Mouse (Mus musculus): ENCODE measurements around the gene Rbx1. TPM values are rescaled to one million over a fixed set of nuclear protein-coding genes. Genes with fewer than 3 reads are reported as not detected.

Rbx1 gene
- total and polyA plus RNA-seq, 3 experiments = 228 to 778 (median 307) TPM

- no peaks in the 10 kb centered on the region for H3K27me3 ChIP-seq (ENCODE audit: control insufficient read depth in 1 of 2, insufficient read depth in 2 of 2, low read length in 2 of 2)
- no peak for DNase-seq (ENCODE audit: low read depth, low spot score)
- TF ChIP-seq ZMIZ1 (IDR thresholded peaks at IDR 0.05; ENCODE audit: low read depth, low read length) (no peak), ETS1 (IDR thresholded peaks at IDR 0.05; ENCODE audit: low read depth, low read length) (no peak)
- H3K36me3 ChIP-seq (ENCODE audit: control insufficient read depth in 1 of 2, insufficient read depth in 2 of 2, low read length in 2 of 2) = no peaks in the 10 kb centered on the region; a peak in 2 of 4 replicates
- H3K9ac ChIP-seq (ENCODE audit: control insufficient read depth, low read depth, low read length, poor library complexity, severe bottlenecking) = no peak overlapping the region
- no peak overlapping the region for H3K4me3 ChIP-seq (ENCODE audit: control insufficient read depth in 1 of 2, insufficient read depth in 1 of 2, low read depth in 2 of 2, low read length in 2 of 2)
- no peaks in the 10 kb centered on the region for H3K9me3 ChIP-seq (replicated peaks; ENCODE audit: insufficient read depth, low read length)
- no peaks in the 10 kb centered on the region for H3K79me2 ChIP-seq (ENCODE audit: control insufficient read depth, insufficient read depth, low read length, poor library complexity)
- H3K4me1 ChIP-seq (ENCODE audit: control insufficient read depth in 1 of 2, insufficient read depth in 2 of 2, low read length in 2 of 2) = peaks cover 4 to 12% of the 10 kb centered on the region in 2 experiments
- H3K27ac ChIP-seq (ENCODE audit: control insufficient read depth, low read depth, low read length) = no peak overlapping the region
Measured at GRCm38 (mm10) chr15:81422156-81422681, 43.9 kb upstream of the Rbx1 start.

GRCm38 (mm10) chr15:81425311-81425710 lies 40.8 kb upstream of the Rbx1 start:
- TF ChIP-seq ETS1 (IDR thresholded peaks at IDR 0.05; ENCODE audit: low read depth, low read length) (no peak), UBTF (IDR thresholded peaks at IDR 0.05; ENCODE audit: borderline replicate concordance, insufficient read depth, low read depth, low read length) (no peak), ZMIZ1 (IDR thresholded peaks at IDR 0.05; ENCODE audit: low read depth, low read length) (no peak), EP300 (IDR thresholded peaks at IDR 0.05; ENCODE audit: low read depth in 1 of 2, low read length in 2 of 2) (no peak), CHD1 (IDR thresholded peaks at IDR 0.05; ENCODE audit: low read depth, low read length) (no peak), TBP (IDR thresholded peaks at IDR 0.05; ENCODE audit: low read depth, low read length) (no peak), NRF1 (IDR thresholded peaks at IDR 0.05; ENCODE audit: insufficient read depth, low read depth, low read length, poor library complexity, severe bottlenecking) (no peak), TCF12 (IDR thresholded peaks at IDR 0.05; ENCODE audit: low read depth, low read length) (no peak), USF1 (IDR thresholded peaks at IDR 0.05; ENCODE audit: low read depth, low read length) (no peak)
- Histone ChIP-seq H3K9me3 (replicated peaks; ENCODE audit: insufficient read depth, low read length) (no peaks in the 10 kb centered on the region), H3K4me3 (ENCODE audit: control insufficient read depth in 1 of 2, insufficient read depth in 1 of 2, low read depth in 2 of 2, low read length in 2 of 2) (no peak overlapping the region), H3K27me3 (ENCODE audit: control insufficient read depth in 1 of 2, insufficient read depth in 2 of 2, low read length in 2 of 2) (no peaks in the 10 kb centered on the region), H3K4me1 (ENCODE audit: control insufficient read depth in 1 of 2, insufficient read depth in 2 of 2, low read length in 2 of 2) (peaks cover 4 to 10% of the 10 kb centered on the region in 2 experiments), H3K27ac (ENCODE audit: control insufficient read depth, low read depth, low read length) (no peak overlapping the region), H3K36me3 (ENCODE audit: control insufficient read depth in 1 of 2, insufficient read depth in 2 of 2, low read length in 2 of 2) (peaks cover 0 to 4% of the 10 kb centered on the region in 2 experiments; a peak in 2 of 4 replicates), H3K79me2 (ENCODE audit: control insufficient read depth, insufficient read depth, low read length, poor library complexity) (no peaks in the 10 kb centered on the region), H3K9ac (ENCODE audit: control insufficient read depth, low read depth, low read length, poor library complexity, severe bottlenecking) (no peak overlapping the region)
- no peak for DNase-seq (ENCODE audit: low read depth, low spot score)

GRCm38 (mm10) chr15:81427947-81428346 lies 38.1 kb upstream of the Rbx1 start:
- no peak overlapping the region for H3K9ac ChIP-seq (ENCODE audit: control insufficient read depth, low read depth, low read length, poor library complexity, severe bottlenecking)
- DNase-seq (ENCODE audit: low read depth, low spot score) = no peak
- no peak overlapping the region for H3K27ac ChIP-seq (ENCODE audit: control insufficient read depth, low read depth, low read length)
- TF ChIP-seq RAD21 (IDR thresholded peaks at IDR 0.05; ENCODE audit: low read depth, low read length) = no peak
- no peak for TF ChIP-seq KAT2A (conservative IDR thresholded peaks at IDR 0.05; ENCODE audit: low read depth, low read length)
- TF ChIP-seq SMC3 (IDR thresholded peaks at IDR 0.05; ENCODE audit: low read depth, low read length) = no peak
- no peak for TF ChIP-seq NELFE (IDR thresholded peaks at IDR 0.05; ENCODE audit: low read depth, low read length)
- TF ChIP-seq BHLHE40 (IDR thresholded peaks at IDR 0.05; ENCODE audit: borderline replicate concordance, low read depth, low read length) = no peak
- TF ChIP-seq CHD1 (IDR thresholded peaks at IDR 0.05; ENCODE audit: low read depth, low read length) = no peak
- no peak for TF ChIP-seq POLR2A (IDR thresholded peaks at IDR 0.05; ENCODE audit: control insufficient read depth in 1 of 2, insufficient read depth in 1 of 2, low read depth in 1 of 2, low read length in 2 of 2, poor library complexity in 1 of 2)
- TF ChIP-seq UBTF (IDR thresholded peaks at IDR 0.05; ENCODE audit: borderline replicate concordance, insufficient read depth, low read depth, low read length) = no peak
- no peak for TF ChIP-seq MXI1 (IDR thresholded peaks at IDR 0.05; ENCODE audit: low read depth, low read length)
- no peak for TF ChIP-seq MYB (IDR thresholded peaks at IDR 0.05; ENCODE audit: low read depth, low read length)
- TF ChIP-seq USF2 (IDR thresholded peaks at IDR 0.05; ENCODE audit: borderline replicate concordance in 1 of 2, insufficient read depth in 1 of 2, low read depth in 1 of 2, low read length in 2 of 2) = no peak
- no peak for TF ChIP-seq ZKSCAN1 (IDR thresholded peaks at IDR 0.05; ENCODE audit: low read depth, low read length)
- TF ChIP-seq TAL1 (IDR thresholded peaks at IDR 0.05; ENCODE audit: low read length) = no peak
- no peak for TF ChIP-seq E2F4 (IDR thresholded peaks at IDR 0.05; ENCODE audit: borderline replicate concordance, low read depth, low read length)
- no peak for TF ChIP-seq ZC3H11A (IDR thresholded peaks at IDR 0.05; ENCODE audit: low read depth, low read length)
- TF ChIP-seq MYC (IDR thresholded peaks at IDR 0.05; ENCODE audit: low read depth, low read length) = no peak
- TF ChIP-seq GABPA (IDR thresholded peaks at IDR 0.05; ENCODE audit: low read depth, low read length) = no peak
- no peaks in the 10 kb centered on the region for H3K79me2 ChIP-seq (ENCODE audit: control insufficient read depth, insufficient read depth, low read length, poor library complexity)
- H3K27me3 ChIP-seq (ENCODE audit: control insufficient read depth in 1 of 2, insufficient read depth in 2 of 2, low read length in 2 of 2) = no peaks in the 10 kb centered on the region
- no peaks in the 10 kb centered on the region for H3K9me3 ChIP-seq (replicated peaks; ENCODE audit: insufficient read depth, low read length)
- peaks cover 0 to 6% of the 10 kb centered on the region in 2 experiments; a peak in 2 of 4 replicates for H3K36me3 ChIP-seq (ENCODE audit: control insufficient read depth in 1 of 2, insufficient read depth in 2 of 2, low read length in 2 of 2)
- peaks cover 4 to 7% of the 10 kb centered on the region in 2 experiments; a peak in 3 of 4 replicates for H3K4me1 ChIP-seq (ENCODE audit: control insufficient read depth in 1 of 2, insufficient read depth in 2 of 2, low read length in 2 of 2)
- no peak overlapping the region for H3K4me3 ChIP-seq (ENCODE audit: control insufficient read depth in 1 of 2, insufficient read depth in 1 of 2, low read depth in 2 of 2, low read length in 2 of 2)

All from MEL (cell line).